In the genomic region with DNA sequence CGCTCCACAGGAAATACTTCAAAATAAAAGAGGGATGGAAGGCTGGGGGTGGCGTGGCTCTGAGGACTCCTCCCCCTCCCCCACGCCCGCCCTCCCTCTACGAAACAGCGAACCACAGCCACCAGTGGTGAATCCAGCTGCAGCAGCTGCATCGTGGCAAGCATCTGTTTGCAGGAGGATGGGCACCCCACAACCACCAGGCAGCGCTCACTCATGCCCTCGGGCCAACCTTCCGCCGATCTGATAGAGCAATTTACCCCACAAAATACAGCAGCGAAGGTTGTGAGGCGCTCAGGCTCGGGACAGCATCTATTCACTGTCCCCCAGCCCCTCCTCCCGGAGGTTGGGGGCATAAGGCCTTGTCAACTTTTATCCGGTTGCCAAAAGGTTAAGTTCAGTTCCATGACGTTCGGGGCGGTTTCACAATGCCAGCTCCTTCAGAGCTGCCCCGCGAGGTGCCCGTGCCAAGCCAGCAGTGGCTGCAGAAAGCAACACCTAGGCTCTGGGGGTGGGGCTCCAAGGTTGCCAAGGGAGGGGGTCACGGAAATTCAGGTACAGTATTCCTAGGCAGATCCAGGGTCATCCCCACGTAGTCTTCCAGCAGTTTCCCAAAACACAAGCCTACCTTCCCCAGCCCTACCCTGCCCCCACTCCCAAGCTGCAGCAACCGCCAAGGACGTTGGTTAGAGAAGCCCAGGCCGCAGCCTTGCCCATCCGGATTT, we compare ENCODE assay signal across 8 mouse cellular contexts. TPM values are rescaled to one million over a fixed set of nuclear protein-coding genes. Genes with fewer than 3 reads are reported as not detected.
DNase-seq lines count a peak whose midpoint lies in the region; ATAC-seq and TF ChIP-seq lines count a peak whose summit lies in the region.

No protein-coding gene starts in this region.

- H3K27ac ChIP-seq in heart, embryonic 13.5 days (replicated peaks), result peak overlapping the region; percentile 98
- H3K27ac ChIP-seq in kidney, embryonic 14.5 days (ENCODE audit: low read depth, low read length), result no peak overlapping the region
- no peak overlapping the region for H3K27ac ChIP-seq in liver, embryonic 16.5 days (ENCODE audit: low read length)

- 14% methylated on average over 28 of the region's 28 CpGs for WGBS in heart, embryonic 13.5 days
- WGBS in kidney, embryonic 14.5 days, result 3% methylated on average over 28 of the region's 28 CpGs
- WGBS in liver, embryonic 16.5 days (ENCODE audit: insufficient replicate concordance), result 4% methylated on average over 28 of the region's 28 CpGs

- no peak for ATAC-seq in heart, embryonic 13.5 days (ENCODE audit: extremely low read depth, insufficient number of reproducible peaks, low FRiP score, low TSS enrichment)
- ATAC-seq in kidney, embryonic 14.5 days (ENCODE audit: low FRiP score, low TSS enrichment), result no peak
- no peak for ATAC-seq in liver, embryonic 16.5 days (ENCODE audit: low read depth)

- H3K4me3 ChIP-seq in E14TG2a.4 (replicated peaks; ENCODE audit: low read length), result peak overlapping the region; percentile 50
- peak overlapping the region; percentile 73 for H3K4me3 ChIP-seq in heart, embryonic 13.5 days
- H3K4me3 ChIP-seq in kidney, embryonic 14.5 days (ENCODE audit: low read length), result peak overlapping the region; percentile 89
- H3K4me3 ChIP-seq in liver, embryonic 16.5 days (ENCODE audit: low read depth, low read length), result peak overlapping the region; percentile 71

- peak overlapping the region; percentile 86 for H3K4me2 ChIP-seq in heart, embryonic 13.5 days
- H3K4me2 ChIP-seq in kidney, embryonic 14.5 days (replicated peaks; ENCODE audit: low read depth, low read length), result peak overlapping the region; percentile 68
- peak overlapping the region; percentile 71 for H3K4me2 ChIP-seq in liver, embryonic 16.5 days (ENCODE audit: low read depth, low read length)

- H3K9me3 ChIP-seq in E14TG2a.4 (ENCODE audit: low read length), result no peaks in the 10 kb centered on the region
- no peaks in the 10 kb centered on the region for H3K9me3 ChIP-seq in heart, embryonic 13.5 days
- no peaks in the 10 kb centered on the region for H3K9me3 ChIP-seq in kidney, embryonic 14.5 days (ENCODE audit: control insufficient read depth, low read length)
- no peaks in the 10 kb centered on the region for H3K9me3 ChIP-seq in liver, embryonic 16.5 days (replicated peaks; ENCODE audit: control insufficient read depth, low read length)

- peak overlapping the region; percentile 90 for H3K9ac ChIP-seq in heart, embryonic 13.5 days
- H3K9ac ChIP-seq in kidney, embryonic 14.5 days (ENCODE audit: low read depth, low read length), result peak overlapping the region; percentile 91; the same call in 1 of the 2 replicates
- peak overlapping the region; percentile 12; the same call in 1 of the 2 replicates for H3K9ac ChIP-seq in liver, embryonic 16.5 days (ENCODE audit: low read depth, low read length)

- no peak for TF ChIP-seq CTCF in E14TG2a.4 (conservative IDR thresholded peaks at IDR 0.05; ENCODE audit: low read length)

- peaks cover 94% of the 10 kb centered on the region for H3K27me3 ChIP-seq in E14TG2a.4 (ENCODE audit: insufficient read depth, low read length)
- H3K27me3 ChIP-seq in heart, embryonic 13.5 days (replicated peaks), result peaks cover 53% of the 10 kb centered on the region
- peaks cover 47% of the 10 kb centered on the region for H3K27me3 ChIP-seq in kidney, embryonic 14.5 days (ENCODE audit: control insufficient read depth, insufficient read depth, low read length)
- peaks cover 45% of the 10 kb centered on the region for H3K27me3 ChIP-seq in liver, embryonic 16.5 days (ENCODE audit: control insufficient read depth, insufficient read depth, low read depth, low read length)

- peak; percentile 84 for DNase-seq in 3134 (ENCODE audit: extremely low read depth, insufficient read length, low spot score)
- DNase-seq in cerebellum, postnatal 25 days, result peak; percentile 65 to 75
- DNase-seq in neural tube, embryonic 10.5 days (ENCODE audit: extremely low spot score, low spot score), result peak; percentile 33
- peak; percentile 71 for DNase-seq in urinary bladder, postnatal 14 days (ENCODE audit: low spot score)

- H3K36me3 ChIP-seq in E14TG2a.4 (ENCODE audit: insufficient read depth, low read length), result no peaks in the 10 kb centered on the region
- peaks cover 36% of the 10 kb centered on the region for H3K36me3 ChIP-seq in heart, embryonic 13.5 days
- H3K36me3 ChIP-seq in kidney, embryonic 14.5 days (ENCODE audit: control insufficient read depth, insufficient read depth, low read length), result peaks cover 28% of the 10 kb centered on the region
- peaks cover 13% of the 10 kb centered on the region for H3K36me3 ChIP-seq in liver, embryonic 16.5 days (ENCODE audit: control insufficient read depth, insufficient read depth)

- peaks cover 80% of the 10 kb centered on the region for H3K4me1 ChIP-seq in E14TG2a.4 (replicated peaks; ENCODE audit: low read depth, low read length)
- H3K4me1 ChIP-seq in heart, embryonic 13.5 days, result peaks cover 79% of the 10 kb centered on the region
- peaks cover 49% of the 10 kb centered on the region for H3K4me1 ChIP-seq in kidney, embryonic 14.5 days (ENCODE audit: control insufficient read depth, insufficient read depth, low read length)
- peaks cover 53% of the 10 kb centered on the region for H3K4me1 ChIP-seq in liver, embryonic 16.5 days (ENCODE audit: control insufficient read depth, low read depth, low read length)

RNA-seq across cellular contexts. Expression of gene Cbx4, which starts 2.1 kb away (rescaled TPM):
- polyA plus RNA-seq in heart, embryonic 13.5 days (2015; fragmentation: Nextera tagmentation; extraction: Ambion mirVana), result 8.0 and 9.5 TPM in 2 replicates
- polyA plus RNA-seq in kidney, embryonic 14.5 days (2014; fragmentation: Nextera tagmentation; extraction: Ambion mirVana), result 4.9 and 8.3 TPM in 2 replicates
- polyA plus RNA-seq in liver, embryonic 16.5 days (2015; fragmentation: Nextera tagmentation; extraction: Ambion mirVana), result 2.5 and 2.9 TPM in 2 replicates

RNA-seq across cellular contexts. Expression of gene Cbx8, which starts 43.1 kb away (rescaled TPM):
- polyA plus RNA-seq in heart, embryonic 13.5 days (2015; fragmentation: Nextera tagmentation; extraction: Ambion mirVana), result 6.1 and 7.0 TPM in 2 replicates
- polyA plus RNA-seq in kidney, embryonic 14.5 days (2014; fragmentation: Nextera tagmentation; extraction: Ambion mirVana), result 7.8 and 10.9 TPM in 2 replicates
- polyA plus RNA-seq in liver, embryonic 16.5 days (2015; fragmentation: Nextera tagmentation; extraction: Ambion mirVana), result 3.0 and 3.1 TPM in 2 replicates

Comparison
In these comparisons a context has a peak if more than half of its experiments do, and no peak if none do; other contexts are left out.
1. DNase-seq: peak in every context shown above with its lines; median percentile 84 in 3134; 71 in urinary bladder, postnatal 14 days; 70 in cerebellum, postnatal 25 days; 33 in neural tube, embryonic 10.5 days.
2. H3K9ac ChIP-seq: peak in every context shown above with its lines; median percentile 91 in kidney, embryonic 14.5 days; 90 in heart, embryonic 13.5 days; 12 in liver, embryonic 16.5 days.